Mouse (Mus musculus): ENCODE results near the gene Gm5868.

GRCm38 (mm10) chr5:72560976-72561628 is 26.2 kb downstream of the Gm5868 start:
- no peak for TF ChIP-seq POLR2A (IDR thresholded peaks at IDR 0.05; ENCODE audit: low read depth, low read length)
- TF ChIP-seq CTCF (IDR thresholded peaks at IDR 0.05; ENCODE audit: extremely low read depth, insufficient read depth, insufficient read length, insufficient replicate concordance) = no peak
